Mouse (Mus musculus) left cerebral cortex, adult 2 months (tissue): ENCODE data around the gene Rnf11. TPM values are rescaled to one million over a fixed set of nuclear protein-coding genes. Genes with fewer than 3 reads are reported as not detected.

ENCODE experiments used
- DNase-seq, 2 experiments: peaks; one replicate each; pipeline ENCODE4 v3.0.0; 2021 to 2022; ENCODE audit warnings: low spot score in 2 of 2, mixed read lengths in 1 of 2; ENCODE audit errors: extremely low spot score in 1 of 2
- H3K27ac ChIP-seq: fragments of 200-600 bp; 2 replicates; pipeline ENCODE4 v1.8.1; 2022
- H3K4me3 ChIP-seq: fragments of 200-600 bp; 2 replicates; pipeline ENCODE4 v1.8.1; 2022
- CTCF ChIP-seq: fragments of 200-600 bp; IDR thresholded peaks from 2 replicates; pipeline ENCODE4 v1.8.1; 2022; ENCODE audit warnings: antibody characterized with exemption, mild to moderate bottlenecking, moderate library complexity
- intact Hi-C: fragments of 180-260 bp; cut with DNase I; formaldehyde crosslinking; loops from one replicate; pipeline ENCODE4 v1.15.1; 2025
- total RNA-seq, 2 experiments: library from RNA; stranded (reverse); gene quantifications; 2 replicates each; pipeline ENCODE4 v1.2.3; 2021

Rnf11 gene
- total RNA-seq, 2 experiments from 2014 or later = 206 to 213 TPM

- H3K27ac ChIP-seq = no peak overlapping the region
- DNase-seq = no peak
- H3K4me3 ChIP-seq = no peak overlapping the region
- intact Hi-C loops = no loop called here
- no peak; the same call in 1 of the 2 replicates for TF ChIP-seq CTCF
Measured at GRCm38 (mm10) chr4:109430250-109430649, 54.3 kb downstream of the Rnf11 start.

- intact Hi-C loops = no loop called here
- no peak overlapping the region for H3K4me3 ChIP-seq
- DNase-seq = no peak
Measured at GRCm38 (mm10) chr4:109427058-109427457, 57.5 kb downstream of the Rnf11 start.

DNA sequence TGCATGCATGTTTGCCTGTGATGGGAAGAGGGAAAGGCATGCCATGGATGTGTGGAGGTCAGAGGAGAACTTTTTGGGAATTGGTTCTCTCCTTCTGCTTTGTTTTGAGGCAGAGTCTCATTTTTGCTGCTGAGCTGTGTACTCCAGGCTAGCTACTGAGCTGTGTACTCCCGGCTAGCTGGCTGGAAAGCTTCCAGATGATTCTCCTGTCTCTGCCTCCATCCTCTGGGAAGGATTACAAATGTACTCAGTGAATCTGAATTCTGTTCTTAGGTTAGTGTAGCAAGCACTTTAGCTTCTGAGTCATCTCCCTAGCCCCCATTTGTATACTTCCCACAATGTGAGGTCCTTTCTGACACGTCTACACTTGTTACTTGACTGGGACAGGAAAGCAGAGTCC, 61.1 kb downstream of the Rnf11 start:
- Histone ChIP-seq H3K4me3 (no peak overlapping the region), H3K27ac (no peak overlapping the region)
- DNase-seq = no peak
- intact Hi-C loops = no loop called here
- TF ChIP-seq CTCF = no peak

More at GRCm38 (mm10) chr4:109427058-109427457, 57.5 kb downstream of the Rnf11 start:
- H3K27ac ChIP-seq = no peak overlapping the region
- no peak for TF ChIP-seq CTCF

DNA sequence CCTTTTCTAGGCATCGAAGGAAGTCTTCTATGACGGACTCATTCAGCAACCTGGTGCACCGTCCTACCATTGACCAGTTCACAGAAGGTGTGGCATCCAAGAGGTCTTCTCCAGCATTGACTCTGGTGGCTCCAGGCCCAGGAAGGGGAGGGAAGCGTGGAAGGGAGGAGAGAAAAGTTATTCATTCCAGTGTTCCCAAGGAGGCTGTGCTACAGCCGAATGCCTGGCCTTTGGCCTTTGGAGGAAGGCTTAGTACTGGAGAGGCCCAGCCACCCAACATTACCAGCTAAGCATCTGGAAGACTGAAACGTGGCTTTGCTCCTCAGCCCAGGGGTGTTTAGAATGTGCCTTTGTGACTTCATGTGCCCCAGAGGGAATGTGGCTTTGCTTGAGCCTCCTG, 62.1 kb downstream of the Rnf11 start:
- H3K4me3 ChIP-seq = no peak overlapping the region
- DNase-seq = no peak
- intact Hi-C loops = no loop called here
- H3K27ac ChIP-seq = no peak overlapping the region
- no peak for TF ChIP-seq CTCF

DNA sequence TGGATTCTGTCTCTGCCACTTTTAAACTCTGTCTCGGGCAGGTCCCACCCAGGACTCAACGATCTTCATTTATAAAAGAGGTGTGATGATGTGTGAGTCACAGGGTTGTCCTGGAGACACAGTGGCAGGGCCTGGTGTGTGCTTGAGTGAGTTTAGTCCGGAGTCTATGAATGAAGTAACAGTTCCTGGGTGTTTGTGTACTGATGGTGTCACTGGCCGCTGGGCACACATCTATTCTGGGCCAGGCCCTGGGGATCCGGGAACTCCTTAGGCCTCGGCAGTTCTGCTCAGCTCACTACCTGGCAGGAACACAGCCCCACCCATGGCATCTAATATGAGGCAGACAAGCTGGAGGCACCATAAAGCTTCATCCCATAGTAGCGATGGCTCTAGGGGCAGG, 62.9 kb downstream of the Rnf11 start:
- DNase-seq = no peak
- Histone ChIP-seq H3K4me3 (no peak overlapping the region), H3K27ac (no peak overlapping the region)
- no peak for TF ChIP-seq CTCF
- intact Hi-C loops = no loop called here

- no peak overlapping the region for H3K4me3 ChIP-seq
- intact Hi-C loops = no loop called here
- DNase-seq = no peak
Measured at GRCm38 (mm10) chr4:109420138-109420795, 64.3 kb downstream of the Rnf11 start.

GRCm38 (mm10) chr4:109419563-109419962, 65.0 kb downstream of the Rnf11 start:
- TF ChIP-seq CTCF = no peak
- DNase-seq = no peak
- intact Hi-C loops = no loop called here
- H3K27ac ChIP-seq = no peak overlapping the region
- H3K4me3 ChIP-seq = no peak overlapping the region

More at GRCm38 (mm10) chr4:109420138-109420795, 64.3 kb downstream of the Rnf11 start:
- TF ChIP-seq CTCF = peak; percentile 40
- no peak overlapping the region for H3K27ac ChIP-seq

GRCm38 (mm10) chr4:109419017-109419416, 65.5 kb downstream of the Rnf11 start:
- Histone ChIP-seq H3K27ac (no peak overlapping the region), H3K4me3 (no peak overlapping the region)
- intact Hi-C loops = no loop called here
- no peak for TF ChIP-seq CTCF
- no peak for DNase-seq

DNA sequence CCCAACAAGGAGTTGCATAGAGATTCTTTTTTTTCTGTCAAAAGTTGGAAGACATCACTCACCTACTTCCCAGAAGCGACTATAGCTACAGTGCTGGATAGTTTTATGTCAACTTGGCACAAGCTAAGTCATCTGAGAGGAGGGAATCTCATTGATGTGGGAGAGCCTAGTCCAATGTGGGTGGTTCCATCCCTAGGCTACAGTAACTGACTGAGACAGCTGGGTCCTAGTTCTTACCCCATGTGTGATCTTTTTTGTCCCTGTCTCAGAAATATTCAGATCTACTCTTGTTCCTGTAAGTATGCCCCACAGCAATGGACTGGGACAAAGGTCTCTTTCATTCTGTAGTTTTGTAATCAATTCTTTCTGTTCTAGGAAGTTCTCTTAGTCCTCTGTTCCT, 66.5 kb downstream of the Rnf11 start:
- H3K4me3 ChIP-seq = no peak overlapping the region
- H3K27ac ChIP-seq = no peak overlapping the region
- no peak for DNase-seq
- intact Hi-C loops = no loop called here
- TF ChIP-seq CTCF = no peak

- TF ChIP-seq CTCF = no peak
- no peak overlapping the region for H3K4me3 ChIP-seq
- DNase-seq = no peak
- intact Hi-C loops = no loop called here
- H3K27ac ChIP-seq = no peak overlapping the region
Measured at GRCm38 (mm10) chr4:109412233-109412632, 72.3 kb downstream of the Rnf11 start.

DNA sequence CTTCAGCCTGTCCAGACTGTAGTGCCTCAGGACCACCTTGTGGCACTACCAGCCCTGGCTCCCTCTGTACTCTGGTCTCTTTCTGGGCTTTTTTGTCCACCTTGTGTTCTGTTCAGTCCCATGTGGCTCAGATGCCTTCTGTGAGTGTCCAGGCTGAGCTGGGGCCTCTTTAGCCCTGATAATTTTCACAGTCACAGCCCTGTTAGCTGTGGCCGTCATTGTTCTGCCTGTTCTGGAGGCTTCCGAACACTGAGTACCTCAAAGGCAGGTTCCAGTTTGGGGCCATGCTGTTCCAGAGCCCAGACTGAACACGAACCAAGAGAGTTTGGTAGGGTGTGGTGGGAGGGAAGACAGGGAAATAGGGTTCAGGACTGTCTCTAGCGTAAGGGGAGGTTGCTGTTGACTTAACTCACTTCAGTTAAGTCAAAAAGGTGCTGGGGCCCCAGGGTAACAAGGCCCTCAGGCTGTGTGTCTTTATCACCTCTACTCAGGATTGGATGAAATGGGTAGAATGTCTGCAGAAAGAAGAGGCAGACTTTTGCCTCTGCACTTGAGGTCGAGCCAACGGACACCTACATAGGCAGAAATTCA, 73.1 kb downstream of the Rnf11 start:
- no peak overlapping the region for H3K27ac ChIP-seq
- no peak overlapping the region for H3K4me3 ChIP-seq
- intact Hi-C loops = no loop called here
- TF ChIP-seq CTCF = no peak
- no peak for DNase-seq

GRCm38 (mm10) chr4:109410681-109411376, 73.7 kb downstream of the Rnf11 start:
- no peak for DNase-seq
- H3K4me3 ChIP-seq = no peak overlapping the region
- no peak overlapping the region for H3K27ac ChIP-seq
- no peak for TF ChIP-seq CTCF
- intact Hi-C loops = no loop called here
